Mouse (Mus musculus) urinary bladder, postnatal 14 days (tissue): ENCODE data around the gene Hspb2.

ENCODE experiments used
- DNase-seq: peaks from one replicate; pipeline ENCODE4 v3.0.0; 2021; ENCODE audit warnings: low spot score

Gene Hspb2

GRCm38 (mm10) chr9:50750706-50751105, 1.4 kb downstream of the Hspb2 start:
- DNase-seq = no peak

GRCm38 (mm10) chr9:50746214-50746677, 5.9 kb downstream of the Hspb2 start, which contains the start of gene 2310030G06Rik:
Gene 2310030G06Rik (minus strand): TSS chr9:50746536.
- peak; percentile 64 for DNase-seq

GRCm38 (mm10) chr9:50745806-50746205, 6.3 kb downstream of the Hspb2 start:
- peak; percentile 53 for DNase-seq

- DNase-seq = no peak
These were observed 9.4 kb downstream of the Hspb2 start for GRCm38 (mm10) chr9:50742744-50743143.

GRCm38 (mm10) chr9:50742261-50742660, 9.9 kb downstream of the Hspb2 start:
- DNase-seq = no peak

- no peak for DNase-seq
These were observed 11.0 kb downstream of the Hspb2 start for GRCm38 (mm10) chr9:50740867-50741784.

GRCm38 (mm10) chr9:50738914-50739870, 13.0 kb downstream of the Hspb2 start, which contains the start of gene Dixdc1:
Gene Dixdc1 (minus strand): TSS chr9:50739517.
- peak; percentile 94 for DNase-seq

GRCm38 (mm10) chr9:50734989-50735388, 17.2 kb downstream of the Hspb2 start:
- peak; percentile 54 for DNase-seq

- DNase-seq = no peak
These were observed 19.6 kb downstream of the Hspb2 start for GRCm38 (mm10) chr9:50732560-50732959.

GRCm38 (mm10) chr9:50729600-50729999, 22.6 kb downstream of the Hspb2 start:
- DNase-seq = no peak

- DNase-seq = peak; percentile 52
These were observed 24.1 kb downstream of the Hspb2 start for GRCm38 (mm10) chr9:50727925-50728651.

GRCm38 (mm10) chr9:50727171-50727924, 24.8 kb downstream of the Hspb2 start:
- DNase-seq = no peak

- no peak for DNase-seq
These were observed 26.1 kb downstream of the Hspb2 start for GRCm38 (mm10) chr9:50725921-50726590.

GRCm38 (mm10) chr9:50724661-50725330, 27.4 kb downstream of the Hspb2 start:
- DNase-seq = no peak

GRCm38 (mm10) chr9:50724147-50724546, 28.0 kb downstream of the Hspb2 start:
- no peak for DNase-seq

GRCm38 (mm10) chr9:50723406-50723805, 28.7 kb downstream of the Hspb2 start:
- peak; percentile 83 for DNase-seq

GRCm38 (mm10) chr9:50722451-50722911, 29.7 kb downstream of the Hspb2 start:
- DNase-seq = no peak

- no peak for DNase-seq
These were observed 31.1 kb downstream of the Hspb2 start for GRCm38 (mm10) chr9:50721061-50721460.

GRCm38 (mm10) chr9:50718878-50719277, 33.3 kb downstream of the Hspb2 start:
- DNase-seq = no peak

- no peak for DNase-seq
These were observed 38.0 kb downstream of the Hspb2 start for GRCm38 (mm10) chr9:50714188-50714587.
